Mouse (Mus musculus) urinary bladder, postnatal 10 days (tissue): ENCODE data around the gene Gm29609.
A peak's percentile ranks its signal among the peaks of the same experiment; 100 is the strongest.

Source experiments
- DNase-seq: peaks from one replicate; pipeline ENCODE4 v3.0.0; 2022; ENCODE audit warnings: low spot score

The Gm29609 gene

DNA sequence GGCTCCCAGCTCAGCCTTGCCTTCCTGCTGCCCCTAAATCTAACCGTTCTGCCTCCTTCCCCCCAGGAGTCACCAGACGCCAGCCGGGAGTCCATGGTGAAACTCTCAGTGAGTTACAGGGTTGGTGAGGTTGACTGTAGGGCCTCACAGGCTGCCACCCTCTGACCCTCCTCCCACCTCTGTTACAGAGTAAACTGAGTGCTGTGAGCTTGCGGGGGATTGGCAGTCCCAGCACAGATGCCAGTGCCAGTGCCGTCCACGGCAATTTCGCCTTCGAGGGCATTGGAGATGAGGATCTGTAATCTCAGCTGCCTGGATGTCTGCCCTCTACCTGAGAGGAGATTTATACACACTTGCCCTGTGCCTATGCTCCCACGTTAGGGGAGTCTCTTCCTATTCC is 18.5 kb upstream of the Gm29609 start:
- no peak for DNase-seq

DNA sequence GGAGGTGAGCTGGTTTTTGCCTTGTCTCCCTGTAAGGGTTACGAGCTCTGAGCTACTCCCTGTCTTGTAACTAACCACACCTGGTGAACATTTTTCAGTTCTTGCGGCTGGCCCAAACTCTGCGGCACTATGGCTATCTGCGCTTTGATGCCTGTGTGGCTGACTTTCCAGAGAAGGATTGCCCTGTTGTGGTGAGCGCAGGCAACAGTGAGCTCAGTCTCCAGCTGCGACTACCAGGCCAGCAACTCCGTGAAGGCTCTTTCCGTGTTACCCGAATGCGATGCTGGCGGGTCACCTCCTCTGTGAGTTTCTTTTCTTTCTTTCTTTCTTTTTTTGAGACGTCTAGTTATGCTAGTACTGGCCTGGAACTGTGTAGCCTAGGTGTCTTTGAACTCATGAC is 17.4 kb upstream of the Gm29609 start:
- no peak for DNase-seq

DNA sequence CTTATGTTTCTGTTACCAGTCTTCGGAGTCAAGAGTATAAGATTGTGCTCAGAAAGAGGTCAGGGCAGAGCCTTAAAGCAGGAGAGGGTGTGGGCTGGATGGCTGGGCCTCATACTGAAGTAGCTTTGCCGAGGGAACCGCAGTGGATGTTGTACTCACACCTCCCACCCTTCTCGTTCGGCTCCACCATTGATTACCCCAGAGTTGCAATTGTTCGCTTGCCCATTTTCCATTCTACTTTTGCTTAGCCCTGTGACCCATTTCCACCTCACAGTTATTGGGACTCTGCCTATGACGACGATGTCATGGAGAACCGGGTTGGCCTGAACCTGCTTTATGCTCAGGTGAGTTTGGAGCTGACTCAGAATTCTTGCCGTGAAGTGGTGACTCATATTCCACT is 16.5 kb upstream of the Gm29609 start:
- DNase-seq: no peak

DNA sequence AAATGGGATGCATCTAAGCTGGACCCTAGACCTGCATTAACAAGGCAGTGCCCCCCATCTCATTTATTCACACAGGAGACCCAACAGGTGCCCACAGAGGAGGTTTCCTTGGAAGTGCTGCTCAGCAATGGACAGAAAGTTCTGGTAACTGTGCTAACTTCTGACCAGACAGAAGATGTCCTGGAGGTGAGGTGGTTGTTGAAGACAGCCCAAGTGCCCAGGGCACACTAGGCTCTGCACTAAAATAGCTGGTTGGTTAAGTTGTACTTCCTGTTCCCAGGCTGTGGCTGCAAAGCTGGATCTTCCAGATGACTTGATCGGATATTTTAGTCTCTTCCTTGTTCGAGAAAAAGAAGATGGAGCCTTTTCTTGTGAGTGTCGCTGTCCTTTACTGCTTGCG is 16.0 kb upstream of the Gm29609 start:
- no peak for DNase-seq

DNA sequence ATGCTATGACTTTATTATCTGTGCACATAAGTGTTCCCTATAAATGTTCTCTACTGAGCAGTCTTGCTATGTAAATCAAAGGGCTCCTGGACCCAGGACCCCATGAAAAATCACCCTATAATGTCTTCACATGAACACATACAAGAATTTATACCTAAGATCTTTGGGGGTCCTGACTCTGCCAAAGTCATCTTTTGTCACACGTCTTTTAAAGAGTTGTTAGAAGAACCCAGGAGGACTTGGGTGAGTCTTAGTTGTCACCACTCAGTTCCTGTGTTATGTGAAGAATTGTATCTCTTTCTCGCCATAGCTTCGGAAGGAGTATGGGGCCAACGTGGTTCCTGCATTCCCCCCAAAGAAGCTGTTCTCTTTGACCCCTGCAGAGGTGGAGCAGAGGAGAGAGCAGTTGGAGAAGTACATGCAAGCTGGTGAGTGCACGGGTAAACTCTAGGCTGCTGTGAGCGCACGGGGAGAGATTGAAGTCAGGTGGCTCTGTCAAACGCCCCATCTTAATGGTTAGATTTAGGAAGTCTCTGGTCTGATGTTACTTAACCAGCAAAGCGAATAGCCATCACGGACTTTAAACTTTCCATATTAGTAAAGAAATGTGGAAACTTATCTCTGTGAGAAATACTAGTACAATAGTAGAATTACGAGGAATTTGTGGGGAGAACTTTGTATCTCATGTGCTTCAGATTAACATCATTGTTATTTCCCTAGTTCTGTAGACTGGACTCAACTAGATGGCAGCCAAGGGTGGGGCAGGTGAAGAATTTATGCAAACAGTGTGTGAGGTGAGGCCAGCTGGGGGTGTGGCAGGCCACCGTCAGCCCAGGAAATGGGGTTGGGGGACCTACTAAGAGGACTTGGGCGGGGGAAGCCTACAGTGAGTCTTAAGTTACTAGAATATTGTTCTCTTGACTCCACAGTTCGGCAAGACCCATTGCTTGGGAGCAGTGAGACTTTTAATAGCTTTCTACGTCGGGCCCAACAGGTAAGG is 15.1 kb upstream of the Gm29609 start:
- DNase-seq: no peak

DNA sequence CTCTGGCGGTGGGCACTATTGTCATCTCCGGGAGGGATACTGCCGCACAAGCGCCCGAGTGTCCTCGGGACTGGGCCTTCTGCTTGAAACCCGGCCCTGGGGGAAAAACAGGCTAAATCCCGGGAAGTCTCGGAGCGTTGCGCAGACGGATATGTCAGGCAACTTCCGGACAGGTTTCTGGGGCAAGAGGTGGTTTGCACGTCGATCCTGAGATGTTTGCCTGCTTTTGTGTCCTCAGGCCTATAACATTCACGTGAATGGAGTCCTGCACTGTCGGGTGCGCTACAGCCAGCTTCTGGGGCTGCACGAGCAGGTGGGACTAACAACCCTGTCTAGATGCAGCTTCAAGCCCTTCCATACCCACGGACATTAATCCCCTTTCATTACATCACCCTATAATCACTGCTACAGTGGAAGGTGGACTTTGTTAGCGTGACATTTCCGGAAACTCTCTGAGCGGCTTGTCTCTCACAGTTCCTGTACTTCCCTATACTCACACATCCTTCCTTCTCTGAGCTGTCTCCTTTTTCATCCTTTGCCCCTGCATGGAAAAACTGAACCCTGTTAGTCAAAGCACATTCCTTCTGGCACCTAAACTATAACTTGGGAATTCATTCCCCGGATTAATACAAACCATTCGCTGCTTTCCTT is 14.0 kb upstream of the Gm29609 start:
- no peak for DNase-seq

DNA sequence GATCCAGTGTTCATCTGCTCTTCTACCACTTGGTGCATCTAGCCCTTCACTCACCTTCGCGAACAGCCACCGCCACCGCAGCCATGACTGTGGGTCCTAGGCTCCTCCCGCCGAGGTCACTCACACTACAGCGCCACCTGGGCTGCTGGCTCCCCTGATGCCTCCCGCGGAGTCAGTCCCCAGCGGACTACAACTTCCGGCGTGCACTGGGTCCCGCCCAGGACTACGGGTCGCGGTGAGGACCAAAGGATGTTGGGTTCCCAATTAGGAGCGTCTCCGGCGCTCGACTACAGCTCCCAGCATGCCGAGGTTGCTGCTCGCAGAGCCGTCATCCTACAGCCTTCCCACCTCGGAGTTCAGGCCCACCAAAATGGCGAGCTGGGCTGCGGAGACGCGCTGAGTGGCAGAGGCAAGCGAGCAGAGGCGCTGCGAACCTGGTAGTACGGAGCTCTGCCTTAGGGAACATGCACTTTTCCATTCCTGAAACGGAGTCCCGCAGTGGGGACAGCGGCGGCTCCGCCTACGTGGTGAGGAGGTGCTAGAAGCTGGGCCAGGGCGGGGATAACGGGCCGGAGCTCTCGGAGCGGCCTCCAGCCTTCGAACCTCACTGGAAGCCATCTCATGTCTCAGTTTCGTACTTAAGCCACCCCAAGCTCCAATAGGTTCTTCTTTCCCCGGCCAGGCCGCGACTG is 13.4 kb upstream of the Gm29609 start, which contains the start of the genes Snx17 and Eif2b4:
Gene Snx17, plus strand, starts transcription at position 289 of the 692 bp plus-strand sequence.
Gene Eif2b4, minus strand, starts transcription at position 492 of the 692 bp plus-strand sequence.
- peak; percentile 98 for DNase-seq

DNA sequence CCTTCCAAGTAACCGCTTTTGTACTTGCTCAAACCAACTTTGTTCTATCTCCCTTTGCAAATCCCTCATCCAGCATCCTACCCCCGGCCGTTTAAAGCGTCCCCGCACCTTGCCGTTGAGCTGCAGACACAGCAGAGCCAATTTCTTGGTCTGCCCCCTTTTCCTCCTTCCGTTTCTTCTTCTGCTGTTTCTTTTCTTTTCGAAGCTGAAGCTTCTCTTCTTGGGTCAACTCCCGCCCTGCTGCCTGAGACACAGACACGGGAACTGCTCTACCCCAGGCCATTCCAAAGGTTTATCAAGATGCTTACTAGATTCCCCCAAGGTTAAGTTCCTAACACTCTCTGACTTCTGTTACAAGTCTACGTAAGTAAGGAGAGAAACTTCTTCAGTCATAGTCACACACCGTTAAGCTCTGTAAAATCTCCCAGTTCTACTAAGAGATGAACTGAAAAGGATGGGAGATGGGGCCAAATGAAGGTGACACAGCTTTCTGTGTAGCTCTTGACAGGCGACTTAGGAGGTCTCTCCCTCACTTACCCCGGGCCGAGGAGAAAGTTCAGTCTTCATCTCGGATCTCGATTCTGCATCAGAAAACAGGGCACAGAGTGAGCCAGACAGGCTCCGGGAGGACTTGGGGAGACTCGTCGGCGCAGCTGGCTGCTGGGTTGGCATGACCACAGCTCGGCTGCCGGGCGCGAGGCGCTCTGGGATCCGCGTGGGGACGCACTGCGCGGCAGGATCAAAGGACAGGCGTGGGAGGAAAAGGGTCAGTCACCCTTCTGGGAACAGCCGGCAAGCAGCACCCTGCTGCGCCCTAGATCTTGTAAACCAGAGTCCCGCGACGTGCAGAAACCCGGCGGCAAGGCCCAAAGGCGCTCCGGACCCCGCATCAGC is 12.6 kb upstream of the Gm29609 start:
- DNase-seq: peak; percentile 39

DNA sequence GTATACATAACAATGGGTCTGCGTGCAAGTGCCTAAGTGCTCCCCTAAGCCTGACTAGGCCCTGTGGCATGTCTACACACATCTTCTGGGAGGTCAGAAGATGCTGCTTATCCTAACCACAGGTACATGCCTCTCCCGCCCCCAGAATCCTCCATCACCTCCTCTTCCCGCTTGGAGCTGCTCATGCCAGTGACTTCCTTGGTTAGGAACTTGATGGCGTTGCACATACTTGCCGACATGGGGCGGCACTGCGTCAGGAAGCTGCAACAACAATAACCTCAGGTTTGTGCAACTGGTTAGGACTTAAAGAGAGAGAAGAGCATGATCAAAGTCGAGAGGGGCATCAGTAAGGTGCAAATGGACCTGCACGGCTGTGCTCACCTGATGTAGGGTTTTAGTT is 10.5 kb upstream of the Gm29609 start:
- DNase-seq: no peak

DNA sequence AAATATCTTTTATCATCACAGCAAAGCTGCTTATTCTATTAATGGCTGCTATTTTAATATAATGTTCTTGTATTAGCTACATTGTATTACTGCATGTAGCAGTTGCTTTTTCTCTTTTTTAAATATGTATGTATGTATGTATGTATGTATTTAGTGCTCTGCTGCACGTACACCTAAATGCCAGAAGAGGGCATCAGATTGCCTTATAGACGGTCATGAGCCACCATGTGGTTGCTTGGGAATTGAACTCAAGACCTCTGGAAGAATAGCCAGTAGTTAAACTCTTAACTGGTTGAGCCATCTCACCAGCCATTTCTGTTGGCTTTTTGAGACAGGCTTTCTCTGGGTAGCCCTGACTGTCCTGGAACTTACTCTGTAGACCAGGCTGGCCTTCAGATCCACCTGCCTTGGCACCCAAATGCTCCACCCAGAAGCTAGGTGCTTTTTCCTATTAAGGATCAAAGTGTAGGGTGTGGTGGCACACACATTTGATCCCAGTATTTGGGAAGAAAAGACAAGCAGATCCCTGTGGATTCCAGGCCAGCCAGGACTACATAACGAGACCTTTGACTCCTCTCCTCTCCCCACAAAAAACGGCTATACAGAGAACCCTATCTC is 8.6 kb upstream of the Gm29609 start:
- no peak for DNase-seq

DNA sequence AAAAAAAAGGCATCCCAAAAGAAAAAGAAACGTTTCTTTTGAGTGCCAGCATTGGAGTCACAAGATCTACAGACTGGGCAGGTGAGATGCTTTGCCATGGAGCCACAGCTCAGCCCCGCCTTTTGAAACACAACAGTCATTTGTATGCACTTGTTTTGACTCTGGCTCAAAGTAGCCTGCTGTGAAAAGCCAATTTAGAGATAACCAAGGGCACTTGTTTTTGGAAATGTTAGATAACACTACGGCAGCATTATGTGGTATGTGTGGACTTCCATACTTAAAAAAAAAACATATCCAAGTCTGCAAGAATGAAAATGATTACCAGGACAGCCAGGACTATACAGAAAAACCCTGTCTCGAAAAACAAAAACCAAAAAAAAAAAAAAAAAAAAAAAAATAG is 4.0 kb upstream of the Gm29609 start:
- no peak for DNase-seq

DNA sequence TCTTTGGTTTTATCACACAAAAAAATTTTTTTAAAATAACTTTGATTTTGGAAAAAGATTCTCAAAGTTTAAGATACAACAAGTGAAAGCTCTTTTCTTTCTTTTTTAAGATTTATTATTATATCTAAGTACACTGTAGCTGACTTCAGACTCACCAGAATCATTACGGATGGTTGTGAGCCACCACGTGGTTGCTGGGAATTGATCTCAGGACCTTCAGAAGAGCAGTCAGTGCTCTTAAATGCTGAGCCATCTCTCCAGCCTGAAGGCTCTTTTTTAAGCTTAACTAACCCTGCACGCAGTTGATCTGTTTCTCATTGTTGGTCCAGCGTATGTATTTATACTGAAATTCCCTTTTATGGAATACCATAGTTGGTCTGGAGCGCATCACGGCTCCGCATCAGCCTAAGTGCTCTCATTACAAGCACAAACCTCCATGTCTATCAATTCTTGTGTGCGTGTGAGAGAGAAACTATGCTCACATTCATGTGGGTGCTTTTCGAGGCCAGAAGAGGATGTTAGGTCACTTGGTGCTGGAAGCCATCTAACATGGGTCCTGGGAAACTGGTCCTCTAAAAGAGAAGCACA is 1.6 kb upstream of the Gm29609 start:
- no peak for DNase-seq

DNA sequence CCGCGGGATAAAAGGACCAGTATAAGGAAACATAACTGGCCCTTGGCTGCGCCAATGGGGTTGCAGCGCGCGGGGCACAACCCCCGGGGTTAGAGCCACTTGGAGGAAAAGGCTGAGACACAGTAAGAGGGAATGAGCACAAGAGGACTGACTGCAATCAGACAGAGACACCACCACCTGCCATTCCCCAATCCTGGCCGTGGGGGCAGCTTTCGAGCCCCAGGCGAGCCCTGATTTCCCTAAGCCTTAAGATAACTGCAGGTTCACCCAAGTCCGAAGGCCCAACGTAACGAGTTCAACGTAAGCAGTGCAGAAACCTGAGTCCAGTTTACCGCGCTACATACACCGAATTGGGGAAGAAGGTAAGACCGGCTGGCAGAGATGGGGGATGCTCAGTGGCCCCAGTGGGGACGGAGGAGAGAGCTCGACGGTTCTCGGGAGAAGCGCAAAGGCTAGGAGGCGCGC is 378 bp downstream of the Gm29609 start:
- DNase-seq: no peak

DNA sequence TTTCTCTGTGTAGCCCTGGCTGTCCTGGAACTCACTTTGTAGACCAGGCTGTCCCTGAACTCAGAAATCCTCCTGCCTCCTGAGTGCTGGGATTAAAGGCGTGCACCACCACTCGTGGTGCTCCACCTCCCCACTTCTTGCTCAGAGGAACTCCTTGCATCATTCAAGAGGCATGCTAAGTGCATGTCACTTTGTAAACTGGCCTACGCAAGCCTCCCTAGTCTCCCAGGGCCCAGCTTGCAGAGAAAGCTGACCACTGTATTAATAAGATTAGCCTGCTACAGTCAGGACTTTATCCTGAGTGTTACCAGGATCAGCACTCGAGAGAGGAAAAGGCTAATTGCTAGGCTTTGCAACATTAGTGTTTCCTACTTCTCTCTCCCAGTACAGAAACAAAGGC is 11.1 kb downstream of the Gm29609 start:
- DNase-seq: no peak

DNA sequence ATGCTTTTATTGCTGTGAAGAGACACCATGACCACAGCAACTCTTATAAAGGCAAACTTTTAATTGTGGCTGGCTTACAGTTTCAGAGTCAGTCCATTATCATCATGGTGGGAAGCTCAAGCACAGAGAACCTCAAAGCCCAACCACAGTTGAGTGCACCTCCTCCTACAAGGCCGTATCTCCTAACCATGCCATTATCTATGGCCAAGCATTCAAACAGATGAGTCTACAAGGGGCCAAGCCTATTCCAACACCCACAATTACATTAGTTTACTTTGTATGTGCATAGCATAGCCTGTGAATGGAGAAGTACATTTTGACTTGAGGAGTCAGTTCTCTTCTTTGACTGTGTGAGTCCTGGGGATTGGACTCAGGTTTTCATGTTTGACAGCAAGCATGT is 14.8 kb downstream of the Gm29609 start:
- no peak for DNase-seq

DNA sequence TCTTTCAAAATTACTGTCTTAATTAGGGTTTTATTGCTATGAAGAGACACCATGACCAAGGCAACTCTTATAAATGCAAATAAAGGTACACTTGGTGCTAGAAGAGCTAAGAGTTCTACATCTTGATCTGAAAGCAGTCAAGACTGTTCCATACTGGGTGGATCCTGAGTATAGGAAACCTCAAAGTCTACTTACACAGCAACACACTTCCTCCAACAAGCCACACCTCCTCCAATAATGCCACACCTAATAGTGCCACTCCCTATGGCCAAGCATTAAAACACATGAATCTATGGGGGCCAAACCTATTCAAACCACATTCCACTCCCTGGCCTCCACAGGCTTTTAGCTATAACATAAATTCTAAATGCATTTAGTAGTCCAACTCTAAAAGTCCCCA is 17.2 kb downstream of the Gm29609 start:
- DNase-seq: no peak

DNA sequence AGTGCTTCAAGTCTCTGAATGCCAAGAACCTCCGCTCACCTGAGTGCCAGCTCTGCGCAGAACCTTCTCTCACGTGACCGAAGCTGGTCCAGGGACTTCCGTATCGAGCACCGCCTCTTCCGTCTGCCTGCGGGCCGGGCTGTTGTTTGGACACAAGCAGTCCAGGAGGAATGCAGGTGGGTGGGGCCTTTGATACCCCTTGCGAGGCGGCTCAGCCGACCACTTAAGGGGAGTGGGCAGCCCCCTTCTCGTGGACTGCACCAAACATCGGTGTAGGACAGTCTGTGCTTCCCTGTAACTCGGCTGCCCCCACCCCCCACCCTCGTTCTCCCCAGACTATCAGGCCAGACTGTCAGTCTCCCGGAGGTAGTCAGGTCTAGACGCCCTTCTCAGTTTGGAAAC is 25.6 kb downstream of the Gm29609 start, which contains the start of gene Mpv17:
Gene Mpv17, minus strand, starts transcription at position 100 of the 402 bp plus-strand sequence.
- DNase-seq: peak; percentile 46

DNA sequence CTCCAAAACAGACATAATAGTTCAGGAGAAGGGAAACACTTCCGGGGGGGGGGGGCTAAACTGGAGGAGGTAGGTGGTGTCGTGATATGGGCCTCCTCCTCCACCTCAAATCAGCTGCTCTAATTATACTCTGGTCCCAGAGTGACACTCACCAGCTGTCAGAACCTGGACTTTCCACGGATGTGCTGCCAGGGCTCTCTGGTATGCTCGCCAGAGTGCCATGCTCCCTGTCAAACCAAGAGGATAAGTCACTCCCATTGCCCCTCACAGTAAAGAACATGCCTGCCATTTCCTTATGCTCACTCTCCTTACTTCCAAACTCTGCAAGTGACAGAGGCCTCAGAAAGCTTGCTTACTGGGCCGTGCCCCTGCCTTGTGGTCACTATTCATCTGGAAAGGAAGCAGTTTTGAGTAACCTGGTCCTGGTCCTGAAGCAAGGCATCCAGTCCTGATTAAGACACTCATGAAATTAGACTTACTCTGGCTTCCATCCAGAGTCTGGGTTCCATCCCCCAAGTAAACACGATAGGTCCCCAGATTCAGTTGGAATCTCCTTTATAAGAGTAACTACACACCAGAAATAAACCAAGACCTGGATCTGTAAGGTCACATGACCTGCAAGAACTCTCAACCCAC is 26.1 kb downstream of the Gm29609 start:
- no peak for DNase-seq

DNA sequence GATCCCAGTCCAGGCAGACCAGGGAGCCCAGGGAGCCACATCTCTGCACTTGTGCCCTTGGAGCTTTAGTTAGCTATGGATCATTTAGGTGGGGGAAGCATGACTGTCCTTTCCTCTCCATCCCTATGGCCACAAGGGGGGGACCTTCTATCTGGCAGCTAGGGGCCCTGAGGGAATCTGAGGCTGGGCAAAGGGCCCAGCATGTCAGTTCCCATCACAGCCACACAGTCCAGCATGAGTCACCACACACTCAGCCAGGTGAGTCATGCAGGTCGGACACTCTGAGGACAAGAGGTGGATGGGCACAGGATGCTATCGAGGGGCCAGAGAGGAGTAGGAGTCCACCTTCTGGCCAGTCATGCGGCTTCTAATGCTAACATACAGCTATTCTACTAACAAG is 28.0 kb downstream of the Gm29609 start:
- no peak for DNase-seq

DNA sequence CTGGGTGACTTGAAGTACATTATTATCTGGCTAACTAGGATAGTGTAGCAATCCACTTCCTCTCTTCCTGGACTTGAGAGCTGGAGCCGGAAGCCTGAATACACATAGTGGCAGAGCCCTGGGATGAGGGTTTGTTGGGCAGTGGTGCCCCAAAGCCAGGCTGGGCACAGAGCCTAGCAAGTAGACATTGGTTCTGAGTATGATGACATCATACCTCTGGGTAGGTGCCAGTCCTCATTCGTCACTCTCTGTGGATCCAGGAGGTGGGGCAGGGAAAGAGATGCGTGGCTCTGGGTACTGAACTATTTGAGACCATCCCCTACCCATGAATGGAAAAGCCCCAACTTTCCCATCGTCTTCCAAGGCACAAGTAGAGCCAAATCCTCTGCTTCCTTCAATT is 29.9 kb downstream of the Gm29609 start:
- DNase-seq: no peak
